Mouse (Mus musculus): ENCODE measurements around the gene Znrf3.

DNA sequence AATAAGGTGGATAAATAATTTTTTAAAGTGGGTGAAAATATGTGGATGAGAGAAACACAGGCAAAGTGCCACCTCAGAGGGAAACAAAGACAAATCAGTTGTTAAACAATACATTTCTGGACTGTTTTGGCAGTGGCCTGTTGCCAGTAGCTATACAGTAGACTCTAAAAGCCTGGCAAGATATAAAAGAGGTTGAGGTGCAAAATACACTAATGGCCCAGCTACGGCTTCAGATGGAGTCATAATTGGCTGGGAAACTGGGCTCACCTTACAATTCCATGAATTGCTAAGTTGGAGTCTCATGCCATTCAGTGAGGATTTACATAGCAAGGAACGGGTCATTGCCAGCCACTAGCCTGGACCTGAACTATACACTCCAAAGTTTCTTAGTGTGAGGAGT, 62.0 kb downstream of the Znrf3 start:
- TF ChIP-seq POLR2A (IDR thresholded peaks at IDR 0.05; ENCODE audit: extremely low read depth, insufficient read depth, low read length) = no peak
- no peak for TF ChIP-seq CTCF (IDR thresholded peaks at IDR 0.05; ENCODE audit: extremely low read depth, insufficient read depth, low read length)
